Comparison of ENCODE assay signal across 9 mouse cellular contexts in the genomic region with DNA sequence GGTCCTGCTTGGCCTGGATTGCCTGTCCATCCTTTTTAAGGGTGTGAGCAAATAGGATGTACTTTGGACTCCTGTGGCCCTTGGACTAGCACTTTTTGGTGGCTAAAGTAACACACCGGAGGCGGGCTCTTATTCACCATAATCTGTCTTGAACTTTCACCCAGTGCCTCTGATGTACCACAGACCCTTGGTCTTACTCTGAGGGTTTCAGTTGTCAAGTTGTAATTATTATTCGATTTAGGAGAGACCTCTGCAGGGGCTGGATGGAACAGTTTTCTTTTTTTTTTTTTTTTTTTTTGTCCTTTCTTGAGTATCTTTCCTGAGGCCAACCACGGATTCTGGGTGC. TPM values are rescaled to one million over a fixed set of nuclear protein-coding genes. Genes with fewer than 3 reads are reported as not detected.
DNase-seq lines count a peak whose midpoint lies in the region; ATAC-seq and TF ChIP-seq lines count a peak whose summit lies in the region.
"Had no signal": no experiment of that assay in that cellular context is flagged by ENCODE, and none has a peak within 500 bp of the region (broad histone marks: within the 10 kb centered on the region; RNA-seq: fewer than 3 reads in every experiment).

No protein-coding gene starts in this region.

- peak overlapping the region; percentile 87 for H3K9ac ChIP-seq in lung, embryonic 16.5 days (ENCODE audit: low read length)

- H3K79me2 ChIP-seq in myocyte (ENCODE audit: control insufficient read depth, insufficient read depth): no peaks in the 10 kb centered on the region

- DNase-seq in lung, postnatal 14 days: no peak
- no peak for DNase-seq in forebrain, embryonic 10.5 days (ENCODE audit: extremely low spot score, low spot score)
- peak; percentile 70 to 87 for DNase-seq in kidney, postnatal 25 days
- DNase-seq in cerebellum, postnatal 14 days: no peak
- no peak for DNase-seq in spleen, postnatal 36 days (ENCODE audit: low spot score in 2 of 2)
- no peak for DNase-seq in gastrocnemius, postnatal 25 days

- no peak for TF ChIP-seq POLR2A in myocyte (IDR thresholded peaks at IDR 0.05; ENCODE audit: insufficient read length, low read depth)

- no peaks in the 10 kb centered on the region for H3K9me3 ChIP-seq in lung, embryonic 16.5 days (ENCODE audit: control insufficient read depth, low read length)
- no peaks in the 10 kb centered on the region for H3K9me3 ChIP-seq in forebrain, embryonic 10.5 days

- peak overlapping the region; percentile 75 for H3K4me3 ChIP-seq in lung, embryonic 16.5 days (ENCODE audit: low read length)
- H3K4me3 ChIP-seq in forebrain, embryonic 10.5 days: peak overlapping the region; percentile 79
- peak overlapping the region; percentile 32 for H3K4me3 ChIP-seq in myocyte

- 25% methylated on average over 4 of the region's 4 CpGs for WGBS in lung, embryonic 16.5 days
- WGBS in forebrain, embryonic 10.5 days: 36% methylated on average over 4 of the region's 4 CpGs

- H3K27me3 ChIP-seq in lung, embryonic 16.5 days (ENCODE audit: control insufficient read depth, insufficient read depth, low read depth, low read length): no peaks in the 10 kb centered on the region
- no peaks in the 10 kb centered on the region for H3K27me3 ChIP-seq in forebrain, embryonic 10.5 days (ENCODE audit: poor library complexity, severe bottlenecking)
- no peaks in the 10 kb centered on the region for H3K27me3 ChIP-seq in myocyte (ENCODE audit: control insufficient read depth, insufficient read depth, insufficient read length)

- peak overlapping the region; percentile 45 for H3ac ChIP-seq in myocyte (ENCODE audit: control insufficient read depth, insufficient read length)

- H3K4me2 ChIP-seq in lung, embryonic 16.5 days (ENCODE audit: low read depth, low read length): peak overlapping the region; percentile 72
- peak overlapping the region; percentile 79 for H3K4me2 ChIP-seq in myocyte (ENCODE audit: low read depth)

- no peak overlapping the region for H3K27ac ChIP-seq in lung, embryonic 16.5 days (ENCODE audit: low read length)
- peak overlapping the region; percentile 97 for H3K27ac ChIP-seq in forebrain, embryonic 10.5 days

- H3K4me1 ChIP-seq in lung, embryonic 16.5 days (replicated peaks; ENCODE audit: control insufficient read depth, insufficient read depth, low read length): no peaks in the 10 kb centered on the region
- peaks cover 17% of the 10 kb centered on the region for H3K4me1 ChIP-seq in forebrain, embryonic 10.5 days

- no peaks in the 10 kb centered on the region for H3K36me3 ChIP-seq in lung, embryonic 16.5 days (ENCODE audit: control insufficient read depth, insufficient read depth, low read length)
- H3K36me3 ChIP-seq in forebrain, embryonic 10.5 days (replicated peaks): peaks cover 30% of the 10 kb centered on the region
- H3K36me3 ChIP-seq in myocyte (ENCODE audit: control insufficient read depth, insufficient read depth): no peaks in the 10 kb centered on the region

- no peak for ATAC-seq in lung, embryonic 16.5 days (ENCODE audit: low read depth)

TF ChIP-seq in myocyte, 11 proteins besides CTCF, POLR2A, EP300 and RAD21:
- TF ChIP-seq TCF3 (IDR thresholded peaks at IDR 0.05; ENCODE audit: insufficient read length, low read depth): no peak
- no peak for TF ChIP-seq POLR2AphosphoS2 (IDR thresholded peaks at IDR 0.05; ENCODE audit: insufficient read length, low read depth)
- TF ChIP-seq REST (IDR thresholded peaks at IDR 0.05; ENCODE audit: insufficient read depth, insufficient read length): no peak
- TF ChIP-seq MYOG (IDR thresholded peaks at IDR 0.05; ENCODE audit: control insufficient read depth in 1 of 3, insufficient read depth in 1 of 3, insufficient read length in 2 of 3, low read depth in 2 of 3): no peak
- no peak for TF ChIP-seq CEBPB (IDR thresholded peaks at IDR 0.05; ENCODE audit: insufficient read depth, poor library complexity, severe bottlenecking)
- TF ChIP-seq MAX (IDR thresholded peaks at IDR 0.05; ENCODE audit: low read depth): no peak
- no peak for TF ChIP-seq SRF (IDR thresholded peaks at IDR 0.05; ENCODE audit: control insufficient read depth, insufficient read length, low read depth)
- no peak for TF ChIP-seq E2F4 (IDR thresholded peaks at IDR 0.05; ENCODE audit: insufficient read depth)
- TF ChIP-seq TCF12 (IDR thresholded peaks at IDR 0.05; ENCODE audit: insufficient read depth, poor library complexity, severe bottlenecking): no peak
- no peak for TF ChIP-seq MYOD1 (IDR thresholded peaks at IDR 0.05; ENCODE audit: control insufficient read depth in 1 of 3, insufficient read length in 2 of 3, low read depth in 2 of 3)
- TF ChIP-seq USF1 (IDR thresholded peaks at IDR 0.05; ENCODE audit: low read depth): no peak

RNA-seq across cellular contexts. Expression of a gene that starts 20.2 kb away (rescaled TPM):
- 26.3 and 28.0 TPM in 2 replicates for polyA plus RNA-seq in lung, embryonic 16.5 days (2015; fragmentation: Nextera tagmentation; extraction: Ambion mirVana)
- polyA plus RNA-seq in forebrain, embryonic 10.5 days (2016; fragmentation: Nextera tagmentation; extraction: Ambion mirVana): 45.9 and 49.9 TPM in 2 replicates
- polyA plus RNA-seq in myocyte (2012; fragmentation: generic; extraction: Trizol): 19.6 TPM
- 10 to 100 TPM; 37.8 to 38.2 TPM for total RNA-seq in gastrocnemius, postnatal 25 days (2021)

RNA-seq across cellular contexts. Expression of a gene that starts 32.3 kb away (rescaled TPM):
- polyA plus RNA-seq in lung, embryonic 16.5 days (2015; fragmentation: Nextera tagmentation; extraction: Ambion mirVana): 5.8 and 11.0 TPM in 2 replicates
- polyA plus RNA-seq in forebrain, embryonic 10.5 days (2016; fragmentation: Nextera tagmentation; extraction: Ambion mirVana): 205 and 261 TPM in 2 replicates
- 85.5 TPM for polyA plus RNA-seq in myocyte (2012; fragmentation: generic; extraction: Trizol)
- not detected for total RNA-seq in gastrocnemius, postnatal 25 days (2021)

RNA-seq across cellular contexts. Expression of a gene that starts 34.2 kb away (rescaled TPM):
- 48.3 and 53.6 TPM in 2 replicates for polyA plus RNA-seq in lung, embryonic 16.5 days (2015; fragmentation: Nextera tagmentation; extraction: Ambion mirVana)
- polyA plus RNA-seq in forebrain, embryonic 10.5 days (2016; fragmentation: Nextera tagmentation; extraction: Ambion mirVana): 68.8 and 69.7 TPM in 2 replicates
- polyA plus RNA-seq in myocyte (2012; fragmentation: generic; extraction: Trizol): 35.0 TPM
- 10 to 100 TPM; 37.9 to 39.8 TPM for total RNA-seq in gastrocnemius, postnatal 25 days (2021)

RNA-seq across cellular contexts. Expression of a gene that starts 36.6 kb away (rescaled TPM):
- not detected in 2 replicates for polyA plus RNA-seq in lung, embryonic 16.5 days (2015; fragmentation: Nextera tagmentation; extraction: Ambion mirVana)
- 0.06 and 0.07 TPM in 2 replicates for polyA plus RNA-seq in forebrain, embryonic 10.5 days (2016; fragmentation: Nextera tagmentation; extraction: Ambion mirVana)
- 0.02 TPM for polyA plus RNA-seq in myocyte (2012; fragmentation: generic; extraction: Trizol)
- total RNA-seq in gastrocnemius, postnatal 25 days (2021): not detected
- total RNA-seq: common myeloid progenitor, adult 5-6 weeks had no signal

Comparison
In these comparisons a context has a peak if more than half of its experiments do, and no peak if none do; other contexts are left out.
1. DNase-seq: peak in kidney, postnatal 25 days (2 of 2); none in lung, postnatal 14 days (single experiment), forebrain, embryonic 10.5 days (single experiment), cerebellum, postnatal 14 days (0 of 2), spleen, postnatal 36 days (0 of 2) and gastrocnemius, postnatal 25 days (single experiment).
2. Peak in every context shown above with its lines, with median percentiles within 50 percentile points of each other: H3K4me3 ChIP-seq.